Mouse (Mus musculus): Measurements from ENCODE around the gene Map2.

DNA sequence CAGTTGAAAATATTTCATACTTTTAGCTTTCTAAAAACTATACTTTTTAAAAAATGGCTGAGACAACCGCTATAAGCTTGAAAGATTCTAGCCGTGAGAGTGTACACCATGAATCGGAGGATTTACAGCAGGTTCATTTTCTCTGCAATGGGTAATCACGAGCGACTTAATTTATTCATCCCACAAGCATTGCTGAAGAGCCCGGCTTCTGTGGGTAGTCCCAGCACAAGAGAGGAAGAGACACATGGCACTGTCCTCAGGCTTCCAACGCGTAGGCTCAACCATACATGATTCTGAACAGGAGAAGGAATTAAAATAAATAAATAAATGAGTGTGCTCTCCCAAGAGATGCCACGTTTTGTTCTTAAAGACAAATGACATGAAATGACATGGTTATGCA is 148.4 kb downstream of the Map2 start:
- TF ChIP-seq CTCF (conservative IDR thresholded peaks at IDR 0.05; ENCODE audit: insufficient read depth, insufficient read length, low read depth, low read length), result no peak
- no peak for TF ChIP-seq POLR2A (IDR thresholded peaks at IDR 0.05; ENCODE audit: low read depth, low read length)

Measured in kidney, adult 2 months (tissue).